Comparison of ENCODE assay signal across 9 mouse cellular contexts in the genomic region with DNA sequence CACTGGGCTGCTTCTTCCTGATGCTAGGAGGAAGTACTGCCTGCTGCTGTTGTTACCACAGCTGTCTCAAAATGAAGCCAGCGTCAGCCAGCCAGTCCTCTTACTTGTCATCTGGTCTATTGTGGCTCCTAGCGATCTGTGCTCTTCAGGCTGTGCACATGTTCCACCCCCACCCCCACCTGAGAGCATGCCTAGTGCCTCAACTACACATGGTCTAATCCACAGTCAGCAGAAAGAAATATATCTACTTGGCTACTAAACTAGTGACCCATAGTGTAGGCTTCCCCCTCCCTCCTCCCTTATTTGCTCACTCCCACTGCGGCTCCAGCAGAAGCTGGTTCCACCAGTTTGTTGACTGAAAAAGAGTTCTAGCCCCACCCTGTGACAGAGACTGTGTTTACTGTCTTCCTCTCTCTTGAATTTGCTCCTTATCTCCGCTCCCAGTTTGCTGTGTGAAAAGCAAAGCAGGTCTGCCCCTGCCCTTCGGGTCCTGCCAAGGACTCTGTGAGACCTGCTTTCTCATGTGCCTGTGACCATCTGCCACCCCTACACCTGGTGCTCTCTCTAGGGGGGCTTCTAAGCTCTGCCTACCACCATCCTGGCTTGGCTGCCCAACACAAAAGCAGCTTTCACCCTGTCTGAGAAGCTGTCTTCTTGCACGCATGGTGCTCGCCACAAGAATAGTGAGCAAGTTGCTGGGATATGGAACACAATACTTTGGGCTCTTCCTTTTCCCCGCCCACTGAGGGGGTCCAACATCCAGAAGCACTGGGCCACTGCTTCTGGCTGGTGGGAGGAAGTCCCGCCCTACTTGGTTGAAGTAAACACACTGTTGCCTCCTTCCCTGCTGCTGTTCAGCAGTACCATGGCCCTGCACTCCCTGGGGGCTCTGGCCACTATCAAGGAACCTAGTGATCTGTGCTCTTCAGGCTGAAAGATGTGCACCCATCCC. TPM values are rescaled to one million over a fixed set of nuclear protein-coding genes. Genes with fewer than 3 reads are reported as not detected.
DNase-seq lines count a peak whose midpoint lies in the region; ATAC-seq lines count a peak whose summit lies in the region.
"Had no signal": no experiment of that assay in that cellular context is flagged by ENCODE, and none has a peak within 500 bp of the region (broad histone marks: within the 10 kb centered on the region; RNA-seq: fewer than 3 reads in every experiment).

No protein-coding gene starts in this region.

- no peak overlapping the region for H3K9ac ChIP-seq in heart, embryonic 12.5 days

- H3K4me1 ChIP-seq in heart, embryonic 12.5 days (replicated peaks): no peaks in the 10 kb centered on the region
- peaks cover 11% of the 10 kb centered on the region for H3K4me1 ChIP-seq in midbrain, embryonic 10.5 days

- peak overlapping the region; percentile 44 for H3K4me3 ChIP-seq in heart, embryonic 12.5 days
- peak overlapping the region; percentile 18; the same call in 1 of the 2 replicates for H3K4me3 ChIP-seq in midbrain, embryonic 10.5 days

- 30% methylated on average over 9 of the region's 9 CpGs for WGBS in heart, embryonic 12.5 days
- WGBS in midbrain, embryonic 10.5 days: 66% methylated on average over 9 of the region's 9 CpGs

- no peak overlapping the region for H3K27ac ChIP-seq in heart, embryonic 12.5 days (ENCODE audit: poor library complexity, severe bottlenecking)
- no peak overlapping the region for H3K27ac ChIP-seq in midbrain, embryonic 10.5 days (replicated peaks)

- H3K27me3 ChIP-seq in heart, embryonic 12.5 days (replicated peaks): no peaks in the 10 kb centered on the region
- no peaks in the 10 kb centered on the region for H3K27me3 ChIP-seq in midbrain, embryonic 10.5 days (ENCODE audit: low read depth, poor library complexity, severe bottlenecking)

- intact Hi-C loops in heart, postnatal 10 days (cut with DNase I): no loop called here

- no peak for DNase-seq in heart, postnatal 10 days
- DNase-seq in ZHBTc4 (ENCODE audit: low read depth, low spot score): peak; percentile 54
- no peak for DNase-seq in midbrain, embryonic 10.5 days (ENCODE audit: low spot score)
- no peak for DNase-seq in right cerebral cortex, postnatal 25 days
- no peak for DNase-seq in layer of hippocampus, adult 18-20 months (ENCODE audit: low spot score in 2 of 2)
- DNase-seq in lung, postnatal 10 days: no peak

- H3K36me3 ChIP-seq in heart, embryonic 12.5 days: no peaks in the 10 kb centered on the region
- H3K36me3 ChIP-seq in midbrain, embryonic 10.5 days: no peaks in the 10 kb centered on the region
- H3K36me3 ChIP-seq: G1E had no signal

- ATAC-seq in heart, embryonic 12.5 days (ENCODE audit: insufficient number of reproducible peaks, low FRiP score): peak; percentile 59
- ATAC-seq in granulocyte monocyte progenitor cell, adult 5-6 weeks (replicated peaks; ENCODE audit: poor library complexity, severe bottlenecking): peak; percentile 33; the same call in 1 of the 2 replicates

- peak overlapping the region; percentile 71 for H3K4me2 ChIP-seq in heart, embryonic 12.5 days

- no peaks in the 10 kb centered on the region for H3K9me3 ChIP-seq in heart, embryonic 12.5 days (replicated peaks)
- no peaks in the 10 kb centered on the region for H3K9me3 ChIP-seq in midbrain, embryonic 10.5 days (replicated peaks)

RNA-seq across cellular contexts. Expression of gene Ldoc1, which starts 14.0 kb away (rescaled TPM):
- polyA plus RNA-seq in heart, embryonic 12.5 days (2016; fragmentation: Nextera tagmentation; extraction: Ambion mirVana): 0.21 and 0.38 TPM in 2 replicates
- total RNA-seq in heart, postnatal 10 days (2021): under 1 TPM in 1 of 2 experiments, not detected in 1; 0.30 TPM
- not detected in 2 replicates for total RNA-seq in granulocyte monocyte progenitor cell, adult 5-6 weeks (2014; fragmentation: Nextera tagmentation)
- total RNA-seq in granulocyte monocyte progenitor cell, adult 5-6 weeks (2017): not detected in 2 replicates
- 1.5 and 1.7 TPM in 2 replicates for polyA plus RNA-seq in midbrain, embryonic 10.5 days (2016; fragmentation: Nextera tagmentation; extraction: Ambion mirVana)
- 1 to 10 TPM; 3.3 to 3.8 TPM for total RNA-seq in layer of hippocampus, adult 18-20 months (2021)
- total RNA-seq: G1E had no signal
- polyA plus RNA-seq: G1E had no signal
